Mouse (Mus musculus) liver, adult 2 months (tissue): ENCODE measurements around the gene Gstt4.

Experiments used
- CTCF ChIP-seq: fragments of 200-500 bp; IDR thresholded peaks from 2 replicates; pipeline ENCODE4 v1.5.1; 2011; ENCODE audit warnings: low read depth, low read length, control low read depth
- POLR2A ChIP-seq: fragments of 200-500 bp; IDR thresholded peaks from 2 replicates; pipeline ENCODE4 v1.6.1; 2011; ENCODE audit warnings: low read length, control low read depth; ENCODE audit not compliant: insufficient read depth; ENCODE audit errors: extremely low read depth

DNA sequence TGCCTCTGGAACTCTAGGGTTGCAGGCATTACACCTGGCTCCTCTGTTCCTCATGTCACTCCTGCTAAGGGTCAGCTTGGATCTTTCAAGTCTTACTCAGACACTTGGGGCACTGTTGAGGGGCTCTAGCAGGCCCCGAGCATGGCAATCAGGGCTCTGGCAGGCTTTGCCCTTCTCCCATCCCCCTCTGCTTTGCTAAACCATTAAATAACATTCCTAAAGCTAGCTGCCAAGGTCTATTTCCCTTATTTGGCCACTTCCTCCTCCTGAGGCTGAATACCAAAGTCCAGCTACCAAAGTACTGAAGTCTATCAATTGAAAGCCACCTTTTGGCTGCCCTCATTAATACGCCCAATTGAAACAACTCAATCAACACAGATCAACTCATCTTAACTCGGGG, 27.5 kb downstream of the Gstt4 start:
- TF ChIP-seq POLR2A (no peak), CTCF (no peak)
